Mouse (Mus musculus): ENCODE measurements around the gene Ccnq. TPM values are rescaled to one million over a fixed set of nuclear protein-coding genes. Genes with fewer than 3 reads are reported as not detected.

The Ccnq gene
- 36.4 and 39.5 TPM in 2 replicates for total RNA-seq (2015)
- 24.3 and 30.1 TPM in 2 replicates for total RNA-seq (2017)

GRCm38 (mm10) chr11:78750885-78751842 lies at the start of gene Ccnq:
Gene Ccnq (minus strand): TSS chr11:78751729.
- peak; percentile 96 for ATAC-seq (replicated peaks; ENCODE audit: poor library complexity)

- peak; percentile 70 for ATAC-seq (replicated peaks; ENCODE audit: poor library complexity)
Measured at GRCm38 (mm10) chr11:78801094-78801493, 49.6 kb upstream of the Ccnq start.

GRCm38 (mm10) chr11:78796072-78796729 lies 44.7 kb upstream of the Ccnq start:
- no peak for ATAC-seq (replicated peaks; ENCODE audit: poor library complexity)

GRCm38 (mm10) chr11:78793116-78793515 lies 41.6 kb upstream of the Ccnq start:
- no peak for ATAC-seq (replicated peaks; ENCODE audit: poor library complexity)

GRCm38 (mm10) chr11:78792465-78792864 lies 40.9 kb upstream of the Ccnq start:
- ATAC-seq (replicated peaks; ENCODE audit: poor library complexity): peak; percentile 77

DNA sequence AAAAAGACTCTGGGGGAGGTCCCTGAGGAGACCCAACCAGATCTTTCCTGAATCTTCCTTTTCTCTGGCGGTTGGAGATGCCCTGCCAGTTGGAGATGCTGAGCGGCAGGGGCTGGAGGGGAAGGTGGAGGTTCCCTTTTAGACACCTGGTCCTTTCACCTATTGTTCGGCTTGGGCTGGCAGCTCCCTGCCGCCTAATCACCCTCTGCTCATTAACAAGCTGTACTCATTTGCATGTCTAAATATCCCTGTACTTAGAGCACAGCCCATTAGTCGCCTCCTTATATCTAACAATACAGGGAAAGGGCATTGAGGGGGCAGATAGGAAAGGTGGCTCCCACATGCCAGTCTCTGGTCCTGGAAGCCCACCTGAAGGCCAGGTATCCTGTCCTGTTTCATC lies 40.5 kb upstream of the Ccnq start:
- ATAC-seq (replicated peaks; ENCODE audit: poor library complexity): no peak

- peak; percentile 72 for ATAC-seq (replicated peaks; ENCODE audit: poor library complexity)
Measured at GRCm38 (mm10) chr11:78791582-78791981, 40.1 kb upstream of the Ccnq start.

DNA sequence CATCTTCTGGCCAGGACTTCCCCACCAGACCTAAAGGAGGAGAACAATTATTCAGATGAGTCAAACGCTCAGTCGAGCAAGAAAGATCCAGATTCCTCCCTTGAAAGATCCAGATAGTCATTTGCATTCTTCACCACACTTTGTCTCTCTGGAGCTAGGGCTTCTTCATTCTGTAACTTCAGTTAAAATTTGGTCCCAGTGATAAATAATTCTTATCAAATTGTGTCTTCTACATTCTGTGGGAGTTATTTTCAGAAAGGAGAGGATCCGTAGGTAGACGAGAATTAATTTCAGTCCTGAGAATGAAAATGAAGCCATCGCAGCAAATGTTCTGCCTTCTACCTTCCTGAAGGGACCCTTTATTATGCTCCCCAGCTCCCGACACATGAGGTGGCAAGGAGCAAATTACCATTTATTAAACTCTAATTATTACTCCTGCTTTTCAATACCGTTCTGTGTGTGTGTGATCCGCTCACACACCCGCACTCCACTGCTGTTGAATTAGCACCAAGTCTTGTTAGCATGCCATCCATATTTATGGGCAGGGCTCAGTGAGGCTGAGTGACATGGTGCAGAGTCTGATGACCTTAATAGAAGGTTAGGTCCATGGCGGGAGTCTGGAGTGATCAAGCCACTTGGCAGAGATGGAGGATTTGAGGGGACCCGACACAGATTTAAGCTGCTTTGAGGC lies 38.0 kb upstream of the Ccnq start:
- ATAC-seq (replicated peaks; ENCODE audit: poor library complexity): no peak

- ATAC-seq (replicated peaks; ENCODE audit: poor library complexity): no peak
Measured at GRCm38 (mm10) chr11:78786013-78786431, 34.5 kb upstream of the Ccnq start.

DNA sequence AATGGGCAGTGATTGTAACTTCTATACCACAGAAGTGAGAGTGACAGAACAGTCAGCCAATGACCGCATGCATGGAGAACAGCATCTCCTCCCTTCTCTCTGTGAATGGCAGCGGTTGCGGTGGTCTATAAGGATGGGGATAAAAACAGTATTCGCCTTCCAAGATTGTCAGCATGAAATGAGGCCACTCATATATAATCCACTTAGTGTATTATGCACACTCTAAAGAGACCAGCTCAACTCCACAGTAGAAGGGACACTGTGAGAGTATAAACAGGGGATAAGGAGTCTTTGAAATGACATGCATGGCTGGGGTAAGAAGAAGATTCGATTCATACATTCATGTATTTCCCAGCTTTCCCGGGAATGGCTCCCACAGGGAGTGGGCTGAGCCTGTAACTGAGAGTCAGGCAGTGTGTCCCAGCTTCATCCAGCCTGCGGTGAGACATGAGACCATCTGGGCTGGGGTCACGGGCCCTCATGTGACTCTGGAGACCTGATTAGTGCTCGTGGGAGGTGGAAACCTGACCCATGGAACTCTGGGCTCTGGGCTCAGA lies 31.3 kb upstream of the Ccnq start:
- no peak for ATAC-seq (replicated peaks; ENCODE audit: poor library complexity)

- ATAC-seq (replicated peaks; ENCODE audit: poor library complexity): no peak
Measured at GRCm38 (mm10) chr11:78782326-78782725, 30.8 kb upstream of the Ccnq start.

GRCm38 (mm10) chr11:78780571-78780970 lies 29.0 kb upstream of the Ccnq start:
- ATAC-seq (replicated peaks; ENCODE audit: poor library complexity): no peak

DNA sequence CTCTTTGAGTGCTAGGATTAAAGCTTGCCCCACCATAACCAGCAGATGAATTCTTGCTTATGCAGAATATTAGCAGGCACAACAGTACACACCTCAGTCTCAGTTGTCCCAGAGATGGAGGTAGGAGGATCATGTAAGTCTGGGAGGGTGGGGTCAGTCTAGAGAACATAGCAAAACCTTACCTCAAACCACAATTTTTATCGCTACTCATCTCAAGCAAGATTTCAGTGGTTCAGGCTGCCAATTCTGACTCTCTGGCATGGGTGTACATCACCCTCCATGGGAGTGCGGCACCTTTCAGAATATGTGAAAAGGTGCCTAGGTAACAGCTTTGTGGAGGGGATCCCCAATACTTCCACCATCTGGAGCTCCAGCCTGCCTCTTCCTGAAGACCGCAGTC lies 28.5 kb upstream of the Ccnq start:
- no peak for ATAC-seq (replicated peaks; ENCODE audit: poor library complexity)

- ATAC-seq (replicated peaks; ENCODE audit: poor library complexity): no peak
Measured at GRCm38 (mm10) chr11:78777851-78778680, 26.5 kb upstream of the Ccnq start.

- ATAC-seq (replicated peaks; ENCODE audit: poor library complexity): peak; percentile 99
Measured at GRCm38 (mm10) chr11:78771751-78772283, 20.3 kb upstream of the Ccnq start.

GRCm38 (mm10) chr11:78770436-78770835 lies 18.9 kb upstream of the Ccnq start:
- ATAC-seq (replicated peaks; ENCODE audit: poor library complexity): no peak

DNA sequence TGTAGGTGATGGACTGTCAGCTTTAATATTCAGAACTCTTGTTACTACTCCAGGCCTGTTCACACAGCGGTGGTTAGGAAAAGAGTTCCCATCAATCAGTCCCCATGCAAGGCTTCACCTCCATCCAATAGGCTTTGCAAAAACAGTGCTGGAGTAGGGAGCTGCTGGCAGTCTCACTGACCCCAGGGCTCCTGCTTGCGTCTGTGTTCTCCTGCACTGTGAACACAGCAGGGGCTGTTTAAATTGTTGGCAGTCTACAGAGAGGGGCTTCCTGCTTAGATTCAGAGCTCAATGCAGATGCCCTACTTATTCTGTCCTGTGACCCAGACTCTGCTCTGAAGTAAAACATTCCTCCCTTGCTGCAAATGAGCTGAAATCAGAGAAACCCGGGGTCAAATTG lies 17.2 kb upstream of the Ccnq start:
- no peak for ATAC-seq (replicated peaks; ENCODE audit: poor library complexity)

DNA sequence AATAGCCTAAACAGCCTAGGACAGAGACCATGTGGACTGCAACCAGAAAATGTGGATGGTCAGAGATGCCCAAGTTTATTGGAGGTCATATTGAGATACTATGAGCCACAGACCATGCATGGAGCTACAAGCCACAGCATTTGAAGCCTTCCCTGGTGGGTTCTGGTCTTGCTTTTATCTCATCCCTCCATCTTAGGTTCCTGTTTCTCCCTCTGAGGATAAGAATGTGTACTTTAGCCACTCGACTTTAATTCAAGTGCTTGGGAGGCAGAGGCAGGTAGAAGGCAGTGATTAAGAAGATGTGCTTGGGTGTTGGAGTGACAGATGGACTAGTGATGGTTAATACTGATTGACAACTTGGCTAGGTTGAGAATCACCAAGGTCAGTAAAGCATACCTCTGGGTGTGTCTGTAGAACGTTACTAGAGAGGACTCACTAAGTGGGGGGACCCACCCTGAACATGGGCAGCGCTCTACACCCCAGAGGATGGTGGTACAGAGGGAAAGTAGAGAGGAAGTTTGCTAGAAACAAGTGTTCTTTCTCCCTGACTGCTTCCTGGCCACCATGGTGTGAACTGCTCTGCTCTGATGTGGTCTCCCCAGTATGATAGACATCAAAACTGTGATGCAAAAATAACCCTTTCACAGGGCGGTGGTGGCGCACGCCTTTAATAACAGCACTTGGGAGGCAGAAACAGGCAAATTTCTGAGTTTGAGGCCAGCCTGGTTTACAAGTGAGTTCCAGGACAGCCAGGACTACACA lies 14.7 kb upstream of the Ccnq start:
- ATAC-seq (replicated peaks; ENCODE audit: poor library complexity): no peak

DNA sequence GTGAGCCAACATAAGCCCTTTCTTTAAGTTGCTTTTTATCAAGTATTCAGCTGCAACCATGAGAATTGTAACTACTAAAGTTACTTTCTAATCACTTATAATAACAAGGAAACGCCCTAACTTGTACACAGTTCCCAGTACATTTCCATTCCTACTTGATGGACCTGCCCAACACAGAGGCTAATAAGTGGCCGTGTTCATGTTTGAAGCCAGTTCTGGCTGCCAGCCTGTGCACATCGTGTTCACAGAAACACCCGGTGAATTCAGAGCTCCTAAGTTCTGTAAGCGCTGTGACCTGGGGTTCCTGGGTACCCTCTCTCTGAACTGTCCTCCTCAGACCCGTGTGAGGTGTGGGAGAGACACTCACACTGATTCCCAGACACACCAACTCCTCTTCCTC lies 13.3 kb upstream of the Ccnq start:
- ATAC-seq (replicated peaks; ENCODE audit: poor library complexity): no peak

Measured in megakaryocyte progenitor cell, adult 5-6 weeks (primary cell).